In the genomic region with DNA sequence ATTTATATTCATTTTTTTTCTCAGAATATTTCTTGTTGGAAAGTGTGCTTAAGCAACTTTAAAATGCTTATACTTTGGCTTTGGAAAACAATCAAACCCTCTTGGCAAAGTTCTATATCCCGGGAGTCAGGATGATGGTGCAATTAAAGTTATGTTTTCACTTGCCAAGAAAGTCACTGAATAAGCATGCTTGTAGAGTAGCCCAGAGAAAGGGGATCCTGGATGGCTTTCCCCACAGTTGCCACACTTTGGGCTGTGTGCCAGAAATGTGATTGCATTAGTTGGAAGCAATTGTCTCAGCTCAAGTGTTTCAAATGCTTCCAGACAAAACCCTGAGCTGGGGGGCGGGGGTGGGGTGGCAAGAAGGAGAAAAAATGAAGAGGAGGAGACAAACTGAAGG, we compare ENCODE assay signal across 10 mouse cellular contexts. TPM values are rescaled to one million over a fixed set of nuclear protein-coding genes. Genes with fewer than 3 reads are reported as not detected.
DNase-seq lines count a peak whose midpoint lies in the region; ATAC-seq and TF ChIP-seq lines count a peak whose summit lies in the region.
"Had no signal": no experiment of that assay in that cellular context is flagged by ENCODE, and none has a peak within 500 bp of the region (broad histone marks: within the 10 kb centered on the region; RNA-seq: fewer than 3 reads in every experiment).

No protein-coding gene starts in this region.

- no peaks in the 10 kb centered on the region for H3K4me1 ChIP-seq in hindbrain, postnatal 0 days (ENCODE audit: insufficient read depth, low read length)
- H3K4me1 ChIP-seq: hindbrain, embryonic 15.5 days; limb, embryonic 15.5 days had no signal

- intact Hi-C loops in heart, postnatal 25 days (cut with DNase I), result no loop called here

- ATAC-seq in hindbrain, postnatal 0 days, result no peak
- ATAC-seq in erythroblast, adult 5-6 weeks (replicated peaks; ENCODE audit: low FRiP score, poor library complexity, severe bottlenecking), result no peak

- H3K4me2 ChIP-seq in hindbrain, postnatal 0 days (ENCODE audit: low read depth, low read length), result no peak overlapping the region
- H3K4me2 ChIP-seq: hindbrain, embryonic 15.5 days; limb, embryonic 15.5 days had no signal

- TF ChIP-seq CTCF in hindbrain, postnatal 0 days (IDR thresholded peaks at IDR 0.05; ENCODE audit: low read depth), result no peak

- peak; percentile 85 for DNase-seq in heart, adult 11 months
- DNase-seq in heart, postnatal 25 days (ENCODE audit: low spot score), result no peak
- peak; percentile 61 for DNase-seq in 3T3-L1 (ENCODE audit: low read depth, low spot score)
- DNase-seq in adrenal gland, postnatal 36 days, result peak; percentile 12 to 32
- peak; percentile 58 for DNase-seq in hindbrain, postnatal 0 days (ENCODE audit: low spot score)
- DNase-seq in embryo, embryonic 11 days, result no peak
- no peak for DNase-seq in left cerebral cortex, adult 11 months (ENCODE audit: low spot score)

- H3K4me3 ChIP-seq in hindbrain, postnatal 0 days (ENCODE audit: low read length), result no peak overlapping the region
- H3K4me3 ChIP-seq: hindbrain, embryonic 15.5 days; limb, embryonic 15.5 days had no signal

- no peaks in the 10 kb centered on the region for H3K27me3 ChIP-seq in hindbrain, postnatal 0 days (ENCODE audit: insufficient read depth, low read length)
- H3K27me3 ChIP-seq: hindbrain, embryonic 15.5 days; limb, embryonic 15.5 days had no signal

- WGBS in hindbrain, postnatal 0 days, result 45% methylated on average over 2 of the region's 2 CpGs

- no peaks in the 10 kb centered on the region for H3K9me3 ChIP-seq in hindbrain, postnatal 0 days (ENCODE audit: low read length)
- H3K9me3 ChIP-seq: hindbrain, embryonic 15.5 days; limb, embryonic 15.5 days had no signal

- no peaks in the 10 kb centered on the region for H3K36me3 ChIP-seq in hindbrain, postnatal 0 days (ENCODE audit: insufficient read depth, low read length)
- H3K36me3 ChIP-seq: hindbrain, embryonic 15.5 days; limb, embryonic 15.5 days had no signal

- no peak overlapping the region for H3K27ac ChIP-seq in hindbrain, postnatal 0 days
- H3K27ac ChIP-seq: hindbrain, embryonic 15.5 days; limb, embryonic 15.5 days had no signal

- H3K9ac ChIP-seq in hindbrain, postnatal 0 days (replicated peaks; ENCODE audit: low read length), result no peak overlapping the region
- H3K9ac ChIP-seq: hindbrain, embryonic 15.5 days; limb, embryonic 15.5 days had no signal

RNA-seq across cellular contexts. Expression of gene Lpar4, which starts 43.9 kb away (rescaled TPM):
- total RNA-seq in heart, postnatal 25 days (2021), result 1 to 10 TPM; 1.6 to 2.3 TPM
- 1 to 10 TPM; 1.0 to 2.2 TPM for total RNA-seq in adrenal gland, postnatal 36 days (2021)
- total RNA-seq in hindbrain, postnatal 0 days (2014; rRNA removed), result 3.7 and 4.3 TPM in 2 replicates
- polyA plus RNA-seq in hindbrain, postnatal 0 days (2015; fragmentation: Nextera tagmentation; extraction: Ambion mirVana), result 4.8 and 5.1 TPM in 2 replicates
- total RNA-seq in erythroblast, adult 5-6 weeks (2015; ENCODE audit: low replicate concordance), result not detected in 2 replicates
- not detected in 2 replicates for total RNA-seq in erythroblast, adult 5-6 weeks (2017; ENCODE audit: low replicate concordance)

Comparison
In these comparisons a context has a peak if more than half of its experiments do, and no peak if none do; other contexts are left out.
1. DNase-seq: peak in heart, adult 11 months (single experiment), 3T3-L1 (single experiment), adrenal gland, postnatal 36 days (2 of 2) and hindbrain, postnatal 0 days (single experiment); none in heart, postnatal 25 days (single experiment), embryo, embryonic 11 days (single experiment) and left cerebral cortex, adult 11 months (single experiment).